Mouse (Mus musculus): ENCODE results near the gene Higd1b.

DNA sequence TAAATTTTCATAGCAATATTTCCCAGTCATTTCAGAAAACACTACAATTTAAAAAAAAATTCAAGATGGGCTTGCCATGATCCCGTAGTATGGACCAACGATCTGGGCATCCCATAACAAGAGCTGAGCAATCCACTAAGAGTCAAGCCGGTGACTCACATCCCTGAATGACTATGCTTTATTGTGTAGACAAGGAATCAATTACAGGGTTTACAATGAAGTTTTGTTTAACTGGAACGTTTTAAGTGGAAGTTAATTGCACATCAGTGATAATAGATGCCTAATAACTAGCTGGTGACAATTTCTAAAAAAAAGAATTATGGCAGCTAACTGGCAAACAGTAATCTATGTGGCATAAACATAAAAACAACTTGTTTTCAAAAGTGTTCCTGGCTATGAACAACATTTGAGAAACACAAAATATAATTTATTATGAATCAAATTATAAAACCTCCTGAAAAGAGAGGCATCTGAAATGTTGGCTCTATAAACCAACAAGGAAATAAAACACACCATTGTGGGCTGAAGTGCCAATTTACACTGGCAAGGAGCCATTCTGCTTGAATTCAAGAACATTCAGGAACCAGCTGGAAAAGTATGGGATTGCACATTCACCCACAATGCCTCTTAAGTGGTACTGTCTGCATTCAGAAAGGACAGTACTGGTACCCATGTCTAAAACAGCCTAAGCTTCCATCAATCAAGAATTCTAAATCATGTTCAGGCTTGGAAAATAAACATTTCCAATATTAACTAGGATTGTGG, 24.7 kb upstream of the Higd1b start:
- TF ChIP-seq POLR2A (IDR thresholded peaks at IDR 0.05; ENCODE audit: low read depth, low read length): no peak
- no peak for TF ChIP-seq CHD1 (IDR thresholded peaks at IDR 0.05; ENCODE audit: low read depth, low read length)
- TF ChIP-seq ETS1 (conservative IDR thresholded peaks at IDR 0.05; ENCODE audit: low read depth, low read length): no peak
- no peak for TF ChIP-seq ZC3H11A (IDR thresholded peaks at IDR 0.05; ENCODE audit: low read depth, low read length)
- TF ChIP-seq CTCF (conservative IDR thresholded peaks at IDR 0.05 in 1 of 2, IDR thresholded peaks at IDR 0.05 in 1 of 2; ENCODE audit: low read depth in 2 of 2, low read length in 2 of 2): no peak
- no peak for TF ChIP-seq SIN3A (IDR thresholded peaks at IDR 0.05; ENCODE audit: low read length)
- TF ChIP-seq UBTF (IDR thresholded peaks at IDR 0.05; ENCODE audit: low read depth, low read length): no peak
- no peak for TF ChIP-seq ELF1 (IDR thresholded peaks at IDR 0.05; ENCODE audit: low read depth, low read length)
- no peak for TF ChIP-seq NELFE (IDR thresholded peaks at IDR 0.05; ENCODE audit: low read depth, low read length)
- no peak for TF ChIP-seq MYC (IDR thresholded peaks at IDR 0.05; ENCODE audit: low read depth, low read length)
- TF ChIP-seq ZNF384 (IDR thresholded peaks at IDR 0.05; ENCODE audit: low read depth, low read length): no peak
- TF ChIP-seq TBP (conservative IDR thresholded peaks at IDR 0.05; ENCODE audit: low read depth, low read length): no peak
- no peak for TF ChIP-seq EP300 (IDR thresholded peaks at IDR 0.05; ENCODE audit: low read length)
- TF ChIP-seq MEF2A (IDR thresholded peaks at IDR 0.05; ENCODE audit: borderline replicate concordance, low read depth, low read length): no peak
